Mouse (Mus musculus) lung, embryonic 14.5 days (tissue): ENCODE measurements around the gene Arrdc1. TPM values are rescaled to one million over a fixed set of nuclear protein-coding genes. Genes with fewer than 3 reads are reported as not detected.

Experiments
- ATAC-seq: fragments of 200-750 bp; cut with Nextera tagmentation; 2 replicates; pipeline ENCODE4 v1.8.0; 2017; ENCODE audit warnings: mild to moderate bottlenecking, moderate TSS enrichment, moderate library complexity; ENCODE audit not compliant: insufficient read depth
- DNase-seq: peaks from one replicate; pipeline ENCODE4 v3.0.0-alpha.2; 2015
- H3K27ac ChIP-seq: fragments of 300-500 bp; sonication (generic); 2 replicates; pipeline ENCODE4 v1.5.1; 2014; ENCODE audit warnings: low read depth, mild to moderate bottlenecking, moderate library complexity
- H3K27me3 ChIP-seq: fragments of 300-500 bp; sonication (generic); 2 replicates; pipeline ENCODE4 v1.6.1; 2014; ENCODE audit warnings: low read length, control low read depth; ENCODE audit not compliant: insufficient read depth
- H3K36me3 ChIP-seq: fragments of 300-500 bp; sonication (generic); 2 replicates; pipeline ENCODE4 v1.6.1; 2014; ENCODE audit warnings: control low read depth; ENCODE audit not compliant: insufficient read depth
- H3K4me1 ChIP-seq: fragments of 300-500 bp; sonication (generic); 2 replicates; pipeline ENCODE4 v1.6.1; 2014; ENCODE audit warnings: antibody characterized with exemption, control low read depth; ENCODE audit not compliant: insufficient read depth
- H3K4me2 ChIP-seq: fragments of 300-500 bp; sonication (generic); 2 replicates; pipeline ENCODE4 v1.6.1; 2014; ENCODE audit warnings: mild to moderate bottlenecking
- H3K4me3 ChIP-seq: fragments of 300-500 bp; sonication (generic); 2 replicates; pipeline ENCODE4 v1.5.1; 2014; ENCODE audit warnings: low read depth, low read length
- H3K9ac ChIP-seq: fragments of 300-500 bp; sonication (generic); 2 replicates; pipeline ENCODE4 v1.6.1; 2014
- H3K9me3 ChIP-seq: fragments of 300-500 bp; sonication (generic); 2 replicates; pipeline ENCODE4 v1.6.1; 2016; ENCODE audit warnings: low read depth, low read length, control low read depth
- CTCF ChIP-seq: IDR thresholded peaks from 2 replicates; pipeline ENCODE4 v1.5.1; 2016; ENCODE audit warnings: antibody characterized with exemption, low read depth
- WGBS: fragments of 180-500 bp; shearing (Covaris S2); extraction: QIAGEN DNeasy Blood & Tissue Kit; methylation state at CpG from one replicate; pipeline ENCODE4 v1.1.7; 2014; 5-methylcytosine and 5-hydroxymethylcytosine counted together
- microRNA-seq: library from miRNA; unstranded; fragments of <30 nt; microRNA quantifications from one replicate; pipeline ENCODE4, GENCODE M21; 2016; ENCODE audit warnings: borderline number of aligned reads
- polyA plus RNA-seq: library from polyadenylated mRNA; unstranded; fragments of >200 nt; fragmentation: Nextera tagmentation; extraction: Ambion mirVana; gene quantifications from 2 replicates; pipeline ENCODE4 v1.2.1, GENCODE M21; 2014

Arrdc1 gene
- polyA plus RNA-seq, 1 experiment from 2014 or later = 76.4 TPM

GRCm38 (mm10) chr2:24892318-24892717 is 42.7 kb downstream of the Arrdc1 start:
- DNase-seq (no peak), ATAC-seq (no peak)
- H3K9me3 ChIP-seq = no peaks in the 10 kb centered on the region
- H3K4me3 ChIP-seq = no peak overlapping the region
- TF ChIP-seq CTCF = no peak
- 81% methylated on average over 5 of the region's 5 CpGs for WGBS
- no peaks in the 10 kb centered on the region for H3K27me3 ChIP-seq
- no peak overlapping the region for H3K4me2 ChIP-seq
- H3K4me1 ChIP-seq = no peaks in the 10 kb centered on the region
- no peak overlapping the region for H3K9ac ChIP-seq
- H3K27ac ChIP-seq = no peak overlapping the region
- H3K36me3 ChIP-seq = no peaks in the 10 kb centered on the region

GRCm38 (mm10) chr2:24890541-24891447 is 44.3 kb downstream of the Arrdc1 start:
- Histone ChIP-seq H3K27ac (no peak overlapping the region), H3K9me3 (no peaks in the 10 kb centered on the region), H3K27me3 (no peaks in the 10 kb centered on the region), H3K4me3 (no peak overlapping the region), H3K4me2 (no peak overlapping the region), H3K4me1 (no peaks in the 10 kb centered on the region), H3K36me3 (peaks cover 12% of the 10 kb centered on the region; the same call in 1 of the 2 replicates), H3K9ac (no peak overlapping the region)
- DNase-seq = no peak
- TF ChIP-seq CTCF = no peak
- WGBS = 70% methylated on average over 6 of the region's 6 CpGs
- no peak for ATAC-seq

GRCm38 (mm10) chr2:24888895-24889294 is 46.2 kb downstream of the Arrdc1 start:
- TF ChIP-seq CTCF = peak; percentile 34; the same call in 1 of the 2 replicates
- Histone ChIP-seq H3K27ac (no peak overlapping the region), H3K4me1 (no peaks in the 10 kb centered on the region), H3K4me3 (no peak overlapping the region), H3K4me2 (no peak overlapping the region), H3K9ac (no peak overlapping the region), H3K27me3 (no peaks in the 10 kb centered on the region), H3K36me3 (peaks cover 26% of the 10 kb centered on the region), H3K9me3 (no peaks in the 10 kb centered on the region)
- ATAC-seq = no peak
- DNase-seq = no peak
- 79% methylated on average over 5 of the region's 5 CpGs for WGBS

- 90% methylated on average over 2 of the region's 2 CpGs for WGBS
- H3K4me2 ChIP-seq = no peak overlapping the region
- DNase-seq = no peak
- no peak for ATAC-seq
- TF ChIP-seq CTCF = no peak
- no peak overlapping the region for H3K4me3 ChIP-seq
- no peaks in the 10 kb centered on the region for H3K9me3 ChIP-seq
- H3K4me1 ChIP-seq = no peaks in the 10 kb centered on the region
- peaks cover 68% of the 10 kb centered on the region for H3K36me3 ChIP-seq
- H3K27me3 ChIP-seq = no peaks in the 10 kb centered on the region
- no peak overlapping the region for H3K9ac ChIP-seq
- no peak overlapping the region for H3K27ac ChIP-seq
Observed at GRCm38 (mm10) chr2:24880686-24881085, 54.4 kb downstream of the Arrdc1 start.

Small RNAs within 50 kb of the gene (microRNA-seq; reads per million reads assigned to microRNA genes)
- gene Gm22875 = not detected

Other genes with a start within 250 kb of the Arrdc1 start
- 0.05 and 0.15 TPM in 2 replicates for gene Cacna1b, start 172.1 kb downstream of the Arrdc1 start, polyA plus RNA-seq
- gene Ehmt1, start 15.6 kb downstream of the Arrdc1 start, polyA plus RNA-seq = 89.2 and 94.5 TPM in 2 replicates
- gene Zmynd19, start 14.5 kb upstream of the Arrdc1 start, polyA plus RNA-seq = 20.8 and 23.3 TPM in 2 replicates
- 26.4 and 29.3 TPM in 2 replicates for gene Dph7, start 27.1 kb upstream of the Arrdc1 start, polyA plus RNA-seq
- 106 and 115 TPM in 2 replicates for gene Mrpl41, start 39.8 kb upstream of the Arrdc1 start, polyA plus RNA-seq
- gene Pnpla7, start 40.8 kb upstream of the Arrdc1 start, polyA plus RNA-seq = 6.6 and 6.7 TPM in 2 replicates
- 59.9 and 67.8 TPM in 2 replicates for gene Nsmf, start 119.1 kb upstream of the Arrdc1 start, polyA plus RNA-seq
- not detected in 2 replicates for gene Entpd8, start 145.1 kb upstream of the Arrdc1 start, polyA plus RNA-seq
- gene Noxa1, start 159.9 kb upstream of the Arrdc1 start, polyA plus RNA-seq = 0.41 and 0.68 TPM in 2 replicates
- 13.7 and 14.9 TPM in 2 replicates for gene Nrarp, start 245.5 kb upstream of the Arrdc1 start, polyA plus RNA-seq